Mouse (Mus musculus) erythroblast, embryonic 14.5 days (primary cell): Measurements from ENCODE around the gene Qsox2.

Experiments used
- GATA1 ChIP-seq: IDR thresholded peaks from 2 replicates; pipeline ENCODE4 v1.6.1; 2012; ENCODE audit warnings: low read length, inconsistent platforms, mixed read lengths
- TAL1 ChIP-seq: IDR thresholded peaks from 3 replicates; pipeline ENCODE4 v1.6.1; 2012; ENCODE audit warnings: low read length, inconsistent platforms, mixed read lengths

GRCm38 (mm10) chr2:26230253-26230652, 7.1 kb downstream of the Qsox2 start:
- TF ChIP-seq TAL1 (no peak), GATA1 (no peak)
